Mouse (Mus musculus): ENCODE data around the gene Slc9a3r1.

DNA sequence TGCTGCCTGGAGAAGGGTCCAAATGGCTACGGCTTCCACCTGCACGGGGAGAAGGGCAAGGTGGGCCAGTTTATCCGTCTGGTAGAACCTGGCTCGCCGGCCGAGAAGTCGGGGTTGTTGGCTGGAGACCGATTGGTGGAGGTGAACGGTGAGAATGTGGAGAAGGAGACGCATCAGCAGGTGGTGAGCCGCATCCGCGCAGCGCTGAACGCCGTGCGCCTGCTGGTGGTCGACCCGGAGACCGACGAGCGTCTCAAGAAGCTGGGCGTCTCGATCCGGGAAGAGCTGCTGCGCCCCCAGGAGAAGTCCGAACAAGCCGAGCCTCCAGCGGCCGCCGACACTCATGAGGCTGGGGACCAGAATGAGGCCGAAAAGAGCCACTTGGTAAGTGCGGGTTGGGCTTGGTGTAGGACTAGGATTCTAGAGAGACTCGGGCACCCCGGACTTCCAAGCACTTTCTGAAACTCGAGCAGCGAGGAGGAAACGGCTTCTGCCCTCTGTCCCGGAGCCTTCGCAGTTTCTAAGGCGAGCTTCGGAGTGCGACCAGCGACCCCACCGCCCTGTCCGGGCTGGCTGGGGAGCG lies 518 bp downstream of the Slc9a3r1 start:
- no peak for TF ChIP-seq HCFC1 (IDR thresholded peaks at IDR 0.05; ENCODE audit: borderline replicate concordance, insufficient read depth, low read length)
- no peak for TF ChIP-seq CHD2 (IDR thresholded peaks at IDR 0.05; ENCODE audit: low read depth, low read length)
- TF ChIP-seq ZNF384 (IDR thresholded peaks at IDR 0.05; ENCODE audit: low read depth, low read length): no peak
- no peak for TF ChIP-seq ZC3H11A (IDR thresholded peaks at IDR 0.05; ENCODE audit: borderline replicate concordance, low read depth, low read length)
